Mouse (Mus musculus): Measurements from ENCODE around the gene 4921509C19Rik.
"Not testable (repeated sequence)": the region's sequence is repeated elsewhere in the genome, so short reads cannot be mapped to it uniquely, and the experiment has no call there.

The 4921509C19Rik gene

DNA sequence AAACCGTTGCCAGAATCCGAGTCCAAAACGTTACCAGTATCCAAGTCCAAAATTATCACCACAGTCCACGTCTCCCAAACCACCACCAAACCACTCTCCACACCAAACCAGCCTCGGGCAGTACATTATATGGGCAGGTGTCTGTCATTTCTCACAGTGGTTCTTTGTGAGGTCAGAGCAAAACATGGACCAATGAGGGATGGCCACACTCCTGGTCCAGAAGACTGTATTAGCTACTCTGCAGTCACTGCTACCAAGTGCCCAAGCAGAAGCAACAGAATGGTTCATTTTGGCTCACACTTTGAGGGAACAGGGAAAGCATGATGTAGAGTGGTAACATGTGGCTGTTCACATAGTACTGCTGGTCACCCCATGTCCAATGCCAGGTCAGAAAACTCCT, at the start of gene 4921509C19Rik:
Gene 4921509C19Rik (minus strand): TSS at position 101 of the 400 bp plus-strand sequence.
- POLR2A ChIA-PET, CTCF ChIA-PET: not testable (repeated sequence)

DNA sequence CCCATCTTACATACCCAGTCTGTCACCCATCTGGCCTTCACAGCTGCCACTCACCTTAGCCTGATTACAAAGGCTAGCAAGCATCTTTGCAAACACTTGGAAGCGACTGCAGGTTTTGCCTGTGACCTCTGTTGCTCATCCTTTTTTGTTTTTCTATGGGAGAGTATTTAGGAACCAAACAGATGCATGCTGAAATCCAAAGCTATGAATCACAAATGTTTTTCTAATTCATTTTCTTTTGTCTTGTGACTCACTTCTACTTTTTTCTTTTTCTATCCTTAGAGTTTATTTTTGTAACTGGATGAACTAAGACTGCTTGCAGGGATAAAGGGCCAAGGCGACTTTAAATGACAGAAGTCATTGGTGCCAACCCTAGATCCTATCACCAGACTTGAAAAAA, 49.6 kb upstream of the 4921509C19Rik start:
- ChIA-PET POLR2A (interaction anchor here in 1 of 4 experiments (1.3 to 1.7 kb wide), 2 partner anchors 10 to 13 kb away, joined by 3 to 4 read pairs; no protein-coding TSS in a partner anchor), CTCF (no interaction called here)

DNA sequence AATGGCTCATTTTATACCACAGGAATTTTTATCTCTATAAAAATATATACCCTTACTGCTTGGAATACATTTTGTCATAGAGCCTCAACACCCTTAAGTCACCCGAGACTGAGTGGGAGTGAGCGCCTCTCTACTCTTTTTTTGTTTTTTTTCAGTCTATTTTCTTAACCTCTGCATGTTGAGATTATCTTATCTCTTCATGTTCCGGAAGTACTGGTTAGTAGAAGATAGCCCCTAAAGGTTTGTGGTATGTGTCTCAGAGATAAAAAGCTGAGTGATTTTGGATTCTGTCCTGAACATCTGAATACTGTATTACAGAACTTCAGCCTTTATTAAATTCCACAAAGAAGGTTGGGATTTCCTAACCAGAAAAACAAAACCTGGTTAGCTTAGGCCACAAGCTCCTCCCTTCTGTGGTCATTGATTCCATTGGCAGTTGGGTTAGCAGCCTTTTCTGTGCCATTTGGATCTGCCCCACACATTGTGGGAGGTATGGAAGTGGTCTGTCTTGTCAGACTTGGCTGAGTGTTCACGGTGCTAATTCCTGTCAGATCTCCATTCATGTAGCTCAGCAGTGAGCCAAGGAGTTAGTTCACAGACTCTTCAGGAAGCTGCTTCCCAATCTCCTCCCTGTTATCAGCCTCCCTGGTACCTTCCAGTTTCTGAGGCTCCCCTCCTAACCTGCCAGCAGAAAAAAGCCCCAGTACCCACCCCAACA, 48.5 kb upstream of the 4921509C19Rik start:
- CTCF ChIA-PET, result interaction anchor here in 1 of 4 experiments (0.6 kb wide), 1 partner anchor 538 kb away, joined by 3 read pairs; no protein-coding TSS in a partner anchor

DNA sequence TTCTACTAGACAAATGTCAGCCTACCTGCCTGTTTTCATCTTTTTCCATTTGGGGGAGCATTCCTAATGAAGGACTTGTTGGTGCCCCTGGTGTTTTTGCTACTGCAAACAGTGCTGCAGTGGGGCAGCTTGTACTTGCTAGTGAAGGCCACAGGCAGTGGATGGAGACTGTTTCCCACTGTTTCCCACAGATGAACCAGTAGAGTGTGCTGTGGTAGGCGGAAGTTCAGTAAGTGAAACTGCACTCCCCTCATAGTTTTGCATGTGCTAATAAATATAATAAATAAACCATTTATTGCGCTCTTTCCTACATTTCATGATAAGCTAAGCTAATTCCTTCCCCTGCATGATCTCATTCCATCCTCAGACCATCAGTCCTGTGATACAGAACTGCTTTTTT, 43.0 kb upstream of the 4921509C19Rik start:
- ChIA-PET CTCF (no interaction called here), POLR2A (interaction anchor here in 2 of 4 experiments (1.0 to 2.8 kb wide), 4 partner anchors 21 to 480 kb away, joined by 3 to 8 read pairs (median 4); partner anchors contain the start of genes Fkbp1a (in 1 of the 2), Nanp (in 1 of the 2) and Ninl (in 1 of the 2))

More for the DNA sequence above, 48.5 kb upstream of the 4921509C19Rik start:
- POLR2A ChIA-PET, result interaction anchor here in 1 of 4 experiments (1.0 to 1.7 kb wide), 3 partner anchors 11 to 14 kb away, joined by 3 to 4 read pairs (median 3); no protein-coding TSS in a partner anchor

DNA sequence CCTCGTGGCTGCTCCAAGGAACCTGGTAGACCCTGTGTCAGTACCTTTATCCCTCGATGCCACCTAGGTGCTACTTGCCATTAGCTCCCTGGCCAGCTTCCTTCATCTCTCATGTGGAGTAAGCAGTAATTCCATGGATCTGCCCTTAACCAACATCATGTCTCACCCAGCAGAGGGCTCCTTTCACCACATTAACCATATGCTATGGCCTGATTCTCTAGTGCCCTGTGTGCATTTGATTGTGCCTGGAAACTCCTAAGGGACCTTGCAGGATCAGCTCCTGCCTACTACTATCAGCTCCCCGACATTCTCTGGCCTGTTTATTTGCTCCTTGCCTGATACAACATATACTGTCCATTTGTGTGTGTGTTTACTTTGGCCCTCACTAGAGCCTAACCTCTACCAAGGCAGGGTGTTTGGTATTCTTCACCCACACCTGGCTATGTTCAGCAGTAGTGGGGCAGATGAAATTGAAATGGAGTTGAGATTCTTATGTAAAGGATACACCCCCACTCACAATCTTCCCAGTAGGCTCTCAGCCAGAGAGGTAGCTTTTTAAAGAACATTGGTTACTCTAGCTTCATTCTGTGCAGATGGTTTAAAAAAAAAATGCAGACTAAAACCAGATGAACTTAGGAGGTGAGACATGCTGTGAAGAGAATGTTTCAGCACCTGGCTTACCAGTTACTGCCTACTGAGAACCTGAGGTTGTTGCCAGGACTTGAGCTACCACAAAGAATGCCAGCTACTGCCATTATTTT, 37.8 kb upstream of the 4921509C19Rik start:
- ChIA-PET POLR2A (interaction anchor here in 1 of 4 experiments (0.8 to 2.8 kb wide), 6 partner anchors 8 to 35 kb away, joined by 3 to 12 read pairs (median 5); no protein-coding TSS in a partner anchor), CTCF (no interaction called here)

- ChIA-PET POLR2A (interaction anchor here in 3 of 4 experiments (0.7 to 2.8 kb wide), 8 partner anchors 9 to 64 kb away, joined by 3 to 12 read pairs (median 3); no protein-coding TSS in a partner anchor), CTCF (no interaction called here)
Observed at GRCm38 (mm10) chr2:151512199-151512598, 36.2 kb upstream of the 4921509C19Rik start.

GRCm38 (mm10) chr2:151504226-151504625, 28.3 kb upstream of the 4921509C19Rik start:
- ChIA-PET POLR2A (interaction anchor here in 1 of 4 experiments (0.6 kb wide), 1 partner anchor 9 kb away, joined by 3 read pairs; no protein-coding TSS in a partner anchor), CTCF (no interaction called here)

DNA sequence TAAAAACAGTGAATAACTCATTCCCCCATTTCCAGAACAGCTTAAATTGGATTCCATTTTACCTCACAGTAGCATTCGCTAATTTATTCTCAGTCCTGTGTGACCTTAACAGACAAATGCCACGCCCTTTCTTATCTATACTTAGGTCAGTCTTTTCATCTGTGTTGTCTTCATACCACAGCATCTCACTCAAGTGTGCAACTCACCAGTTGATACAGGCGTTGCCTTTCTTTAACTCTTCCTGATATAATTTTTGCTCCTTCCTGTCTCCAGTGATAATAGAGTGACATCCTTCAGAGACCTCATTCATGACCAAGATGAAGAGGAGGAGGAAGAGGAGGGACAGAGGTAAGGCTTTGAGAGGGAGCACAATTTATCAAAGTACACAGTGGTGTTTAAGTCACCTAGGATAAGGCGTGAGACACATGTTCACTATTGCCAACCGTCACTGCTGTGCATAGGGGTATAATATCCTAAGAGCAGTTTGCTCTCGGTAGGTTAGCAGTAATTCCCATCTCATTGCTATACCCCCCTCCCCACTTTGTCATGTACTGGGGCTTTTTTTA, 24.6 kb upstream of the 4921509C19Rik start:
- CTCF ChIA-PET, result no interaction called here
- POLR2A ChIA-PET, result interaction anchor here in 1 of 4 experiments (0.6 kb wide), 1 partner anchor 862 kb away, joined by 3 read pairs; no protein-coding TSS in a partner anchor

DNA sequence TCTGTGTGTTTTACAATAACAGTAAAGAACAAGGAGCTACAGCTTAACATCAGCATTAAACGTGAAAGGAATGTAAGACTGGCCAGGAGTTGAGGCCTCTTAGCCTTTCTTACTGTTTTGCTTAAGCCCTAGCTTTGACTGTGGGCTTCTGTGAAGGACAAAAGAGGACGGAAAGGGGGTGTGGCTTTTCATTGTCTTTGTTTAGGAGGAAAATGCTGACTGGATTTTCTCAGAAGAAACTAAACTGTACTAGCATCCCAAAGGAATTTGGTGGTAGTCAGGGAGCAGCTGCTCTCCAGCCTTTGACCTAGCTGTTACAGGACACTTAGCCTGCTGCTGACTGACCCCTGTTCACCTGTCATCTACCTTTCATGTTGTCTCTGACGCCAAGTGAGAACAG, 22.4 kb upstream of the 4921509C19Rik start:
- CTCF ChIA-PET, result no interaction called here
- POLR2A ChIA-PET, result interaction anchor here in 3 of 4 experiments (0.6 to 2.1 kb wide), 12 partner anchors 10 to 489 kb away, joined by 3 to 8 read pairs (median 4); partner anchors contain the start of genes Fkbp1a (in 2 of the 3) and Snph (in 1 of the 3)

DNA sequence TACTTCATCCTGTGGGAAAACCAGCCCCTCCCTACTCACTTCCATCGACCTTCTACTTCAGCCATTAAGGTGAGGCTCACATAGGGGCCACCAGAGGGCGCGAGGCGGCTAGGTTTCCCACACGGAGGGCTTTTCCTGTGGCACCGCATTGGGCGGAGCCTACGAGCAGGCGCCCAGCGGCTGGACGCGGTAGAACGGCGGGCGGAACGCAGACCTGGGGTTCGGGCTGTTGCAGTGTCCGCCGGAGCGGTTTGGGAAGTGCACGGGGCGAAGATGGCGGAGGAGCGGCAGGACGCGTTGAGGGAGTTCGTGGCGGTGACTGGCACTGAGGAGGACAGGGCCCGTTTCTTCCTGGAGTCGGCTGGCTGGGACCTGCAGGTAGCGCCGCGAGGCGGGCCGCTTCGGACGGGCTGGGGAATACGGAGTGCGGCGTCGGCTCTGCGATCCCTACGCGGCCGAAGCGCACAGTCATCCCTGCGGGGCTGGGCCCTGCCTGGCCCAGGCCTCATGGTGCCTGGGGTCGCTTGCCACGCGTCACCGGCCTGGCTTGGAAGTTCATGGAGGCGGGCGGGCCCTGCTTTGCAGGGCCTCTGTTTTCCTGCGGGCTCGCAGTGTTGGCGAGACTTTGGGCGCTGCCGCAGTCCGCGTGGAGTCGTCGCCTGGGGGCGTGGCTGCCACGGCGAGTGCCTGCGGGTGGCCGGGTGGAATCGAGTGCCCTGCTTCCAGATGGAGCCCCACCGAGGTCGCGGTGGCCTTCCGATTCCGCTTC, 18.3 kb upstream of the 4921509C19Rik start, which contains the start of gene Nsfl1c:
Gene Nsfl1c (plus strand): TSS at position 148 of the 769 bp plus-strand sequence.
- ChIA-PET POLR2A (interaction anchor here in 2 of 4 experiments (0.7 to 1.5 kb wide), 4 partner anchors 19 to 869 kb away, joined by 3 to 5 read pairs (median 4); partner anchors contain the start of gene Fkbp1a (in 1 of the 2)), CTCF (no interaction called here)

GRCm38 (mm10) chr2:151486496-151486895, 10.5 kb upstream of the 4921509C19Rik start:
- ChIA-PET CTCF (no interaction called here), POLR2A (no interaction called here)

- CTCF ChIA-PET, POLR2A ChIA-PET: not testable (repeated sequence)
Observed at GRCm38 (mm10) chr2:151434971-151435370, 41.0 kb downstream of the 4921509C19Rik start.

- CTCF ChIA-PET, POLR2A ChIA-PET: not testable (repeated sequence)
Observed at GRCm38 (mm10) chr2:151434203-151434602, 41.8 kb downstream of the 4921509C19Rik start.

All from embryonic stem cell, embryonic (primary cell).